7 mouse cellular contexts compared by ENCODE assay signal in genomic region chr13:52582878-52583661, GRCm38 (mm10). TPM values are rescaled to one million over a fixed set of nuclear protein-coding genes. Genes with fewer than 3 reads are reported as not detected.
A peak's percentile ranks its signal among the peaks of the same experiment; 100 is the strongest.
DNase-seq lines count a peak whose midpoint lies in the region; ATAC-seq and TF ChIP-seq lines count a peak whose summit lies in the region.

Gene Syk, plus strand, starts transcription at chr13:52583173.

- peak within 1 kb of the TSS; percentile 84 for H3K4me2 ChIP-seq in embryonic facial prominence, embryonic 12.5 days (replicated peaks)
- peak within 1 kb of the TSS; percentile 94 for H3K4me2 ChIP-seq in kidney, embryonic 16.5 days (replicated peaks; ENCODE audit: low read depth, low read length)
- H3K4me2 ChIP-seq in liver, postnatal 0 days (ENCODE audit: low read depth, low read length), result peak within 1 kb of the TSS; percentile 76
- peak within 1 kb of the TSS; percentile 83 for H3K4me2 ChIP-seq in neural tube, embryonic 11.5 days (ENCODE audit: low read depth)

- H3K36me3 ChIP-seq in embryonic facial prominence, embryonic 12.5 days, result no peaks in the 10 kb centered on the region
- H3K36me3 ChIP-seq in kidney, embryonic 16.5 days (ENCODE audit: insufficient read depth, low read length), result no peaks in the 10 kb centered on the region
- no peaks in the 10 kb centered on the region for H3K36me3 ChIP-seq in liver, postnatal 0 days (replicated peaks; ENCODE audit: insufficient read depth, low read length)
- no peaks in the 10 kb centered on the region for H3K36me3 ChIP-seq in neural tube, embryonic 11.5 days (ENCODE audit: control insufficient read depth, insufficient read depth, low read length)
- H3K36me3 ChIP-seq in testis, adult 2 months (ENCODE audit: control insufficient read depth, insufficient read depth, low read length), result no peaks in the 10 kb centered on the region

- no peak for TF ChIP-seq POLR2A in testis, adult 2 months (IDR thresholded peaks at IDR 0.05; ENCODE audit: control insufficient read depth, low read depth, low read length)

- no peaks in the 10 kb centered on the region for H3K9me3 ChIP-seq in embryonic facial prominence, embryonic 12.5 days
- no peaks in the 10 kb centered on the region for H3K9me3 ChIP-seq in kidney, embryonic 16.5 days (ENCODE audit: low read length)
- no peaks in the 10 kb centered on the region for H3K9me3 ChIP-seq in liver, postnatal 0 days (ENCODE audit: low read length)
- H3K9me3 ChIP-seq in neural tube, embryonic 11.5 days (ENCODE audit: control insufficient read depth, low read length), result no peaks in the 10 kb centered on the region

- DNase-seq in adrenal gland, adult 2 months, result peak; percentile 52
- peak; percentile 65 to 73 for DNase-seq in heart, adult 9 months (ENCODE audit: low spot score in 2 of 2)
- peak; percentile 77 for DNase-seq in liver, postnatal 0 days
- peak; percentile 76 for DNase-seq in neural tube, embryonic 11.5 days (ENCODE audit: low spot score)

- no peak for TF ChIP-seq EP300 in liver, postnatal 0 days (IDR thresholded peaks at IDR 0.05; ENCODE audit: low read depth)

- TF ChIP-seq CTCF in liver, postnatal 0 days (IDR thresholded peaks at IDR 0.05; ENCODE audit: low read depth), result peak; percentile 14; the same call in 1 of the 2 replicates
- no peak for TF ChIP-seq CTCF in testis, adult 2 months (IDR thresholded peaks at IDR 0.05; ENCODE audit: control insufficient read depth, insufficient read depth, insufficient replicate concordance, low read depth, low read length)

- H3K9ac ChIP-seq in embryonic facial prominence, embryonic 12.5 days, result peak within 1 kb of the TSS; percentile 41
- H3K9ac ChIP-seq in kidney, embryonic 16.5 days (replicated peaks; ENCODE audit: low read length), result peak within 1 kb of the TSS; percentile 78
- peak within 1 kb of the TSS; percentile 73 for H3K9ac ChIP-seq in liver, postnatal 0 days (replicated peaks)
- peak within 1 kb of the TSS; percentile 52 for H3K9ac ChIP-seq in neural tube, embryonic 11.5 days (ENCODE audit: low read length)

- 0 out of 2 replicates have a peak, but pooled peaks have one; percentile 52 for ATAC-seq in embryonic facial prominence, embryonic 12.5 days (ENCODE audit: insufficient number of reproducible peaks, insufficient read depth, low FRiP score, low TSS enrichment)
- ATAC-seq in kidney, embryonic 16.5 days (ENCODE audit: low FRiP score, low TSS enrichment), result peak; percentile 90
- peak; percentile 75 for ATAC-seq in liver, postnatal 0 days
- ATAC-seq in neural tube, embryonic 11.5 days (ENCODE audit: insufficient read depth, low FRiP score, low TSS enrichment), result peak; percentile 35; the same call in 1 of the 2 replicates

- peaks cover 12% of the 10 kb centered on the region for H3K27me3 ChIP-seq in embryonic facial prominence, embryonic 12.5 days
- no peaks in the 10 kb centered on the region for H3K27me3 ChIP-seq in kidney, embryonic 16.5 days (ENCODE audit: insufficient read depth, low read length)
- H3K27me3 ChIP-seq in liver, postnatal 0 days (ENCODE audit: insufficient read depth, low read length), result peaks cover 6% of the 10 kb centered on the region; the same call in 1 of the 2 replicates
- peaks cover 4% of the 10 kb centered on the region; the same call in 1 of the 2 replicates for H3K27me3 ChIP-seq in neural tube, embryonic 11.5 days (ENCODE audit: control insufficient read depth, insufficient read depth, low read length)
- H3K27me3 ChIP-seq in testis, adult 2 months (ENCODE audit: control insufficient read depth, insufficient read depth, low read length), result no peaks in the 10 kb centered on the region

- H3K27ac ChIP-seq in embryonic facial prominence, embryonic 12.5 days, result no peak within 1 kb of the TSS
- H3K27ac ChIP-seq in kidney, embryonic 16.5 days (ENCODE audit: low read length), result peak within 1 kb of the TSS; percentile 72
- H3K27ac ChIP-seq in liver, postnatal 0 days (ENCODE audit: low read depth), result peak within 1 kb of the TSS; percentile 93
- H3K27ac ChIP-seq in neural tube, embryonic 11.5 days (ENCODE audit: low read depth, low read length), result no peak within 1 kb of the TSS
- H3K27ac ChIP-seq in testis, adult 2 months (ENCODE audit: control insufficient read depth, insufficient read depth, low read depth, low read length), result no peak within 1 kb of the TSS

- WGBS in embryonic facial prominence, embryonic 12.5 days, result 1% methylated on average over 67 of the region's 70 CpGs
- under 1% methylated on average over 69 of the region's 70 CpGs for WGBS in kidney, embryonic 16.5 days
- WGBS in liver, postnatal 0 days (ENCODE audit: insufficient replicate concordance), result under 1% methylated on average over 65 of the region's 70 CpGs
- under 1% methylated on average over 68 of the region's 70 CpGs for WGBS in neural tube, embryonic 11.5 days

- H3K4me1 ChIP-seq in embryonic facial prominence, embryonic 12.5 days, result no peaks in the 10 kb centered on the region
- H3K4me1 ChIP-seq in kidney, embryonic 16.5 days (ENCODE audit: insufficient read depth, low read length), result peaks cover 6% of the 10 kb centered on the region; the same call in 1 of the 2 replicates
- H3K4me1 ChIP-seq in liver, postnatal 0 days (ENCODE audit: insufficient read depth), result peaks cover 4% of the 10 kb centered on the region; the same call in 1 of the 2 replicates
- no peaks in the 10 kb centered on the region for H3K4me1 ChIP-seq in neural tube, embryonic 11.5 days (ENCODE audit: control insufficient read depth, insufficient read depth, low read length)
- H3K4me1 ChIP-seq in testis, adult 2 months (ENCODE audit: control insufficient read depth, insufficient read depth, low read length), result peaks cover 12% of the 10 kb centered on the region

- peak within 1 kb of the TSS; percentile 59 for H3K4me3 ChIP-seq in embryonic facial prominence, embryonic 12.5 days
- peak within 1 kb of the TSS; percentile 73 for H3K4me3 ChIP-seq in kidney, embryonic 16.5 days (ENCODE audit: low read length)
- H3K4me3 ChIP-seq in liver, postnatal 0 days (ENCODE audit: low read depth, low read length), result peak within 1 kb of the TSS; percentile 65
- H3K4me3 ChIP-seq in neural tube, embryonic 11.5 days (ENCODE audit: low read depth, low read length), result peak within 1 kb of the TSS; percentile 52
- H3K4me3 ChIP-seq in testis, adult 2 months (ENCODE audit: control insufficient read depth, low read depth, low read length), result peak within 1 kb of the TSS; percentile 68

RNA-seq across cellular contexts. Expression of gene Syk, which starts in this region (rescaled TPM):
- 1 to 10 TPM; 5.1 to 5.8 TPM for total RNA-seq in adrenal gland, adult 2 months (2021)
- polyA plus RNA-seq in adrenal gland, adult 2 months (2012; rRNA removed), result 1.6 and 1.8 TPM in 2 replicates
- 3.3 and 3.4 TPM in 2 replicates for polyA plus RNA-seq in embryonic facial prominence, embryonic 12.5 days (2016; fragmentation: Nextera tagmentation; extraction: Ambion mirVana)
- 7.5 and 7.6 TPM in 2 replicates for polyA plus RNA-seq in kidney, embryonic 16.5 days (2015; fragmentation: Nextera tagmentation; extraction: Ambion mirVana)
- 6.0 and 6.8 TPM in 2 replicates for polyA plus RNA-seq in liver, postnatal 0 days (2015; fragmentation: Nextera tagmentation; extraction: Ambion mirVana)
- polyA plus RNA-seq in neural tube, embryonic 11.5 days (2014; fragmentation: Nextera tagmentation; extraction: Ambion mirVana), result 3.8 and 3.9 TPM in 2 replicates
- polyA plus RNA-seq in testis, adult 2 months (2012; rRNA removed), result 0.72 and 0.89 TPM in 2 replicates

Comparison
In these comparisons a context has a peak if more than half of its experiments do, and no peak if none do; other contexts are left out.
1. ATAC-seq: peak in every context shown above with its lines; median percentile 90 in kidney, embryonic 16.5 days; 75 in liver, postnatal 0 days; 52 in embryonic facial prominence, embryonic 12.5 days; 35 in neural tube, embryonic 11.5 days.
2. H3K27ac ChIP-seq: peak in kidney, embryonic 16.5 days (single experiment) and liver, postnatal 0 days (single experiment); none in embryonic facial prominence, embryonic 12.5 days (single experiment), neural tube, embryonic 11.5 days (single experiment) and testis, adult 2 months (single experiment).
3. Peak in every context shown above with its lines, with median percentiles within 50 percentile points of each other: DNase-seq, H3K4me2 ChIP-seq, H3K4me3 ChIP-seq and H3K9ac ChIP-seq.